In genomic region chrX:136170625-136171024, GRCm38 (mm10) we compare ENCODE assay signal across 9 mouse cellular contexts. TPM values are rescaled to one million over a fixed set of nuclear protein-coding genes. Genes with fewer than 3 reads are reported as not detected.
DNase-seq lines count a peak whose midpoint lies in the region; ATAC-seq lines count a peak whose summit lies in the region.
"Had no signal": no experiment of that assay in that cellular context is flagged by ENCODE, and none has a peak within 500 bp of the region (broad histone marks: within the 10 kb centered on the region; RNA-seq: fewer than 3 reads in every experiment).

No protein-coding gene starts in this region.

- peak overlapping the region; percentile 68 for H3K4me2 ChIP-seq in heart, embryonic 11.5 days
- H3K4me2 ChIP-seq in embryonic facial prominence, embryonic 13.5 days, result peak overlapping the region; percentile 57
- H3K4me2 ChIP-seq in hindbrain, embryonic 16.5 days (ENCODE audit: low read length), result peak overlapping the region; percentile 60
- peak overlapping the region; percentile 49 for H3K4me2 ChIP-seq in midbrain, embryonic 15.5 days

- 0 out of 2 replicates have a peak, but pooled peaks have one; percentile 8 for ATAC-seq in heart, embryonic 11.5 days (replicated peaks; ENCODE audit: insufficient number of reproducible peaks, low FRiP score, low TSS enrichment)
- ATAC-seq in embryonic facial prominence, embryonic 13.5 days (ENCODE audit: insufficient number of reproducible peaks, insufficient read depth, low FRiP score, low TSS enrichment, low read depth), result no peak
- no peak for ATAC-seq in hindbrain, embryonic 16.5 days
- ATAC-seq in midbrain, embryonic 15.5 days (replicated peaks), result no peak

- no peaks in the 10 kb centered on the region for H3K9me3 ChIP-seq in heart, embryonic 11.5 days (replicated peaks; ENCODE audit: control insufficient read depth, low read length)
- no peaks in the 10 kb centered on the region for H3K9me3 ChIP-seq in embryonic facial prominence, embryonic 13.5 days
- no peaks in the 10 kb centered on the region for H3K9me3 ChIP-seq in hindbrain, embryonic 16.5 days (ENCODE audit: control insufficient read depth, low read length)
- H3K9me3 ChIP-seq in midbrain, embryonic 15.5 days, result no peaks in the 10 kb centered on the region

- peak overlapping the region; percentile 63 for H3K4me3 ChIP-seq in heart, embryonic 11.5 days (ENCODE audit: low read depth, low read length)
- peak overlapping the region; percentile 59 for H3K4me3 ChIP-seq in embryonic facial prominence, embryonic 13.5 days
- peak overlapping the region; percentile 51 for H3K4me3 ChIP-seq in hindbrain, embryonic 16.5 days (ENCODE audit: low read length)
- peak overlapping the region; percentile 56 for H3K4me3 ChIP-seq in midbrain, embryonic 15.5 days

- peak overlapping the region; percentile 29; the same call in 1 of the 2 replicates for H3K27ac ChIP-seq in heart, embryonic 11.5 days (ENCODE audit: low read depth, low read length)
- no peak overlapping the region for H3K27ac ChIP-seq in embryonic facial prominence, embryonic 13.5 days
- no peak overlapping the region for H3K27ac ChIP-seq in hindbrain, embryonic 16.5 days (ENCODE audit: low read depth, low read length)
- H3K27ac ChIP-seq in midbrain, embryonic 15.5 days, result no peak overlapping the region

- 38% methylated on average over 10 of the region's 10 CpGs for WGBS in heart, embryonic 11.5 days (ENCODE audit: insufficient replicate concordance)
- WGBS in embryonic facial prominence, embryonic 13.5 days, result 63% methylated on average over 10 of the region's 10 CpGs
- 72% methylated on average over 10 of the region's 10 CpGs for WGBS in hindbrain, embryonic 16.5 days
- 66% methylated on average over 10 of the region's 10 CpGs for WGBS in midbrain, embryonic 15.5 days

- no peak for DNase-seq in heart, postnatal 25 days (ENCODE audit: low spot score)
- DNase-seq in testis, postnatal 14 days (ENCODE audit: low spot score), result no peak
- DNase-seq in cerebellum, adult 11-12 months, result no peak
- no peak for DNase-seq in frontal cortex, postnatal 36 days (ENCODE audit: low spot score in 2 of 2)

- H3K9ac ChIP-seq in heart, embryonic 11.5 days (ENCODE audit: low read depth, low read length), result 0 out of 2 replicates have a peak overlapping the region, but pooled peaks have one; percentile 46
- H3K9ac ChIP-seq in embryonic facial prominence, embryonic 13.5 days, result no peak overlapping the region; the same call in 1 of the 2 replicates
- no peak overlapping the region for H3K9ac ChIP-seq in hindbrain, embryonic 16.5 days (ENCODE audit: low read depth, low read length)
- no peak overlapping the region for H3K9ac ChIP-seq in midbrain, embryonic 15.5 days

- no peaks in the 10 kb centered on the region for H3K36me3 ChIP-seq in heart, embryonic 11.5 days (ENCODE audit: control insufficient read depth, insufficient read depth, low read length)
- H3K36me3 ChIP-seq in embryonic facial prominence, embryonic 13.5 days, result peaks cover 6% of the 10 kb centered on the region; the same call in 1 of the 2 replicates
- no peaks in the 10 kb centered on the region for H3K36me3 ChIP-seq in hindbrain, embryonic 16.5 days (ENCODE audit: control insufficient read depth, insufficient read depth, low read length)
- no peaks in the 10 kb centered on the region for H3K36me3 ChIP-seq in midbrain, embryonic 15.5 days (replicated peaks)

- H3K27me3 ChIP-seq in heart, embryonic 11.5 days (ENCODE audit: control insufficient read depth, insufficient read depth, low read length), result no peaks in the 10 kb centered on the region
- peaks cover 18% of the 10 kb centered on the region for H3K27me3 ChIP-seq in embryonic facial prominence, embryonic 13.5 days
- no peaks in the 10 kb centered on the region for H3K27me3 ChIP-seq in hindbrain, embryonic 16.5 days (replicated peaks; ENCODE audit: control insufficient read depth, insufficient read depth, low read length)
- H3K27me3 ChIP-seq in midbrain, embryonic 15.5 days (replicated peaks), result no peaks in the 10 kb centered on the region

- intact Hi-C loops in heart, postnatal 25 days (cut with DNase I), result no loop called here

- H3K4me1 ChIP-seq in heart, embryonic 11.5 days (ENCODE audit: control insufficient read depth, insufficient read depth, low read length), result no peaks in the 10 kb centered on the region
- H3K4me1 ChIP-seq in embryonic facial prominence, embryonic 13.5 days, result peaks cover 3% of the 10 kb centered on the region; the same call in 1 of the 2 replicates
- H3K4me1 ChIP-seq in hindbrain, embryonic 16.5 days (ENCODE audit: control insufficient read depth, insufficient read depth, low read depth, low read length), result peaks cover 2% of the 10 kb centered on the region
- peaks cover 3% of the 10 kb centered on the region; the same call in 1 of the 2 replicates for H3K4me1 ChIP-seq in midbrain, embryonic 15.5 days

RNA-seq across cellular contexts. Expression of gene Tceal8, which starts 1.5 kb away (rescaled TPM):
- 281 and 290 TPM in 2 replicates for polyA plus RNA-seq in heart, embryonic 11.5 days (2014; fragmentation: Nextera tagmentation; extraction: Ambion mirVana)
- total RNA-seq in heart, postnatal 25 days (2021), result 10 to 100 TPM; 20.6 to 23.8 TPM
- polyA plus RNA-seq in embryonic facial prominence, embryonic 13.5 days (2015; fragmentation: Nextera tagmentation; extraction: Ambion mirVana), result 222 and 235 TPM in 2 replicates
- 121 and 134 TPM in 2 replicates for polyA plus RNA-seq in hindbrain, embryonic 16.5 days (2015; fragmentation: Nextera tagmentation; extraction: Ambion mirVana)
- polyA plus RNA-seq in midbrain, embryonic 15.5 days (2015; fragmentation: Nextera tagmentation; extraction: Ambion mirVana), result 112 and 114 TPM in 2 replicates

RNA-seq across cellular contexts. Expression of gene Bex4, which starts 31.8 kb away (rescaled TPM):
- 221 and 236 TPM in 2 replicates for polyA plus RNA-seq in heart, embryonic 11.5 days (2014; fragmentation: Nextera tagmentation; extraction: Ambion mirVana)
- 1 to 10 TPM in 1 of 2 experiments, under 1 TPM in 1; 0.83 to 1.1 TPM for total RNA-seq in heart, postnatal 25 days (2021)
- polyA plus RNA-seq in embryonic facial prominence, embryonic 13.5 days (2015; fragmentation: Nextera tagmentation; extraction: Ambion mirVana), result 60.8 and 65.9 TPM in 2 replicates
- 137 and 140 TPM in 2 replicates for polyA plus RNA-seq in hindbrain, embryonic 16.5 days (2015; fragmentation: Nextera tagmentation; extraction: Ambion mirVana)
- polyA plus RNA-seq in midbrain, embryonic 15.5 days (2015; fragmentation: Nextera tagmentation; extraction: Ambion mirVana), result 136 and 147 TPM in 2 replicates

RNA-seq across cellular contexts. Expression of gene Tceal5, which starts 33.1 kb away (rescaled TPM):
- polyA plus RNA-seq in heart, embryonic 11.5 days (2014; fragmentation: Nextera tagmentation; extraction: Ambion mirVana), result 4.0 and 5.9 TPM in 2 replicates
- under 1 TPM; 0.50 to 0.94 TPM for total RNA-seq in heart, postnatal 25 days (2021)
- 8.2 and 11.3 TPM in 2 replicates for polyA plus RNA-seq in embryonic facial prominence, embryonic 13.5 days (2015; fragmentation: Nextera tagmentation; extraction: Ambion mirVana)
- polyA plus RNA-seq in hindbrain, embryonic 16.5 days (2015; fragmentation: Nextera tagmentation; extraction: Ambion mirVana), result 37.8 and 39.5 TPM in 2 replicates
- 33.3 TPM in 2 replicates for polyA plus RNA-seq in midbrain, embryonic 15.5 days (2015; fragmentation: Nextera tagmentation; extraction: Ambion mirVana)
- polyA plus RNA-seq: spleen, adult 2 months had no signal

RNA-seq across cellular contexts. Expression of gene Tceal7, which starts 44.0 kb away (rescaled TPM):
- 6.6 and 7.3 TPM in 2 replicates for polyA plus RNA-seq in heart, embryonic 11.5 days (2014; fragmentation: Nextera tagmentation; extraction: Ambion mirVana)
- 1 to 10 TPM in 1 of 2 experiments, under 1 TPM in 1; 0.95 to 1.3 TPM for total RNA-seq in heart, postnatal 25 days (2021)
- polyA plus RNA-seq in embryonic facial prominence, embryonic 13.5 days (2015; fragmentation: Nextera tagmentation; extraction: Ambion mirVana), result 5.9 and 6.1 TPM in 2 replicates
- polyA plus RNA-seq in hindbrain, embryonic 16.5 days (2015; fragmentation: Nextera tagmentation; extraction: Ambion mirVana), result 2.9 and 14.2 TPM in 2 replicates
- polyA plus RNA-seq in midbrain, embryonic 15.5 days (2015; fragmentation: Nextera tagmentation; extraction: Ambion mirVana), result 2.7 and 3.2 TPM in 2 replicates
- polyA plus RNA-seq: spleen, adult 2 months had no signal

RNA-seq across cellular contexts. Expression of gene Bex1, which starts 44.7 kb away (rescaled TPM):
- polyA plus RNA-seq in heart, embryonic 11.5 days (2014; fragmentation: Nextera tagmentation; extraction: Ambion mirVana), result 197 and 204 TPM in 2 replicates
- 1 to 10 TPM; 2.0 to 3.6 TPM for total RNA-seq in heart, postnatal 25 days (2021)
- 85.0 and 87.7 TPM in 2 replicates for polyA plus RNA-seq in embryonic facial prominence, embryonic 13.5 days (2015; fragmentation: Nextera tagmentation; extraction: Ambion mirVana)
- polyA plus RNA-seq in hindbrain, embryonic 16.5 days (2015; fragmentation: Nextera tagmentation; extraction: Ambion mirVana), result 273 and 301 TPM in 2 replicates
- polyA plus RNA-seq in midbrain, embryonic 15.5 days (2015; fragmentation: Nextera tagmentation; extraction: Ambion mirVana), result 272 and 277 TPM in 2 replicates
- polyA plus RNA-seq: spleen, adult 2 months had no signal
